Mouse (Mus musculus): ENCODE measurements at regions not wholly inside any gene's neighbourhood (a gene's known extent, or its start where the extent isn't known, plus 50 kb on each side); places are given as distances from the start of the nearest gene placed in this dataset.

DNA sequence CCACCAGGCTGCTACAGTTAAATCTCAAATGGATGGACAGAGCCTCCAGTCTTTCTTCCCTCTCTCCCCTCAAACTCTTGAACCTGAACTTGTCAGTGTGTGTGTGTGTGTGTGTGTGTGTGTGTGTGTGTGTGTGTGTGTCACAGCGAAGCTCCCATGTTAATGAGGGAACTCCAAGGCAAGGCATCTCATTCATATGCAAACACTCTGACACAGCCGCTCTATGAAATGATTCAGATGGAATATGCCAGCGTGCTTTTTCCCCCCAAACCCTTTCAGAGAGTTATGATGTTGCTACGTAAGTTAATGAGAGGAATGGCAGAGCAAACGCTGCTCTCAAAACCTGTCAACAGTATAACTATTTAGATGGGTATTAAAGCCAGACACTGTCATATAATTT is 653.5 kb upstream of the Cdh5 start:
- Histone ChIP-seq H3K9ac (ENCODE audit: low read depth, low read length) (no peak overlapping the region), H3K36me3 (ENCODE audit: control insufficient read depth, insufficient read depth, low read length) (no peaks in the 10 kb centered on the region), H3K27ac (replicated peaks; ENCODE audit: low read depth, low read length) (no peak overlapping the region), H3K4me2 (ENCODE audit: low read depth, low read length) (no peak overlapping the region), H3K4me1 (ENCODE audit: control insufficient read depth, insufficient read depth, low read length) (peaks cover 19% of the 10 kb centered on the region; the same call in 1 of the 2 replicates), H3K4me3 (ENCODE audit: low read depth, low read length) (no peak overlapping the region), H3K9me3 (ENCODE audit: control insufficient read depth, low read length) (no peaks in the 10 kb centered on the region), H3K27me3 (replicated peaks; ENCODE audit: control insufficient read depth, insufficient read depth, low read length) (no peaks in the 10 kb centered on the region)
- DNase-seq (ENCODE audit: low spot score) (no peak), ATAC-seq (ENCODE audit: low read depth) (no peak)
- 86% methylated on average over 5 of the region's 5 CpGs for WGBS

DNA sequence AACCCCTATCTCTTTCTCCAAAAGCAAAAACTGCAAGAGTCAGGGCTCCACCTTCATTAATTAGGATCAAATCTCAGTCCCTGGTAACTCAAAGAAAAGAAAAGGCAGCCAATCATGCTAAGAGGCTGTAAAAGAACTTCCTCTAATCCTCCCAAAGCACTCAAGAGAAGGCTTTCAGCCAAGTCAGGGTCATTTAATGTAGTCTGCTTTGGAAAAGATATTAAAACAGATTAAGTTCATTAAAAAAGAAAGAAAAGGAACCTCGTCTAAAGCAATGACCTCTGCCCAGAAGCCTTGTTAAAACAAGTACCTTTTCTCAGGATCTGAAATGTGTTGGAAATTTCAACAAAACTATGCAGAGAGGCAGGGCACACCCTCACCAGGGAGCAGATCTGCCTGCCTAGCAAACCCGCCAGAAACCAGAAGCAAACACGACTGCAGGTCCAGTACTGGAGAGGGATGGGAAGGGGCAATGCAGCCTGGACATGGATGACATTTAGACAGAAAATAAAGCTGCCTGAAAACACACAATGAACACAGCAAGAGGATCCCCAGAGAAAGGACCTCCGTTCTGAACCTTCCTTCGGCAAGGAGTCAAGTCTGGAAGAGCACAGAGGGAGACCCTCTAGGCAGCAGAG is 649.9 kb upstream of the Cdh5 start:
- no peaks in the 10 kb centered on the region for H3K36me3 ChIP-seq (ENCODE audit: control insufficient read depth, insufficient read depth, low read length)
- H3K4me2 ChIP-seq (ENCODE audit: low read depth, low read length), result no peak overlapping the region
- DNase-seq (ENCODE audit: low spot score), result peak; percentile 73
- H3K4me3 ChIP-seq (ENCODE audit: low read depth, low read length), result no peak overlapping the region
- H3K9ac ChIP-seq (ENCODE audit: low read depth, low read length), result no peak overlapping the region
- peak overlapping the region; percentile 18; the same call in 1 of the 2 replicates for H3K27ac ChIP-seq (replicated peaks; ENCODE audit: low read depth, low read length)
- H3K27me3 ChIP-seq (replicated peaks; ENCODE audit: control insufficient read depth, insufficient read depth, low read length), result no peaks in the 10 kb centered on the region
- no peaks in the 10 kb centered on the region for H3K9me3 ChIP-seq (ENCODE audit: control insufficient read depth, low read length)
- peaks cover 29% of the 10 kb centered on the region for H3K4me1 ChIP-seq (ENCODE audit: control insufficient read depth, insufficient read depth, low read length)
- peak; percentile 41; the same call in 1 of the 2 replicates for ATAC-seq (ENCODE audit: low read depth)
- WGBS, result 48% methylated on average over 5 of the region's 5 CpGs

DNA sequence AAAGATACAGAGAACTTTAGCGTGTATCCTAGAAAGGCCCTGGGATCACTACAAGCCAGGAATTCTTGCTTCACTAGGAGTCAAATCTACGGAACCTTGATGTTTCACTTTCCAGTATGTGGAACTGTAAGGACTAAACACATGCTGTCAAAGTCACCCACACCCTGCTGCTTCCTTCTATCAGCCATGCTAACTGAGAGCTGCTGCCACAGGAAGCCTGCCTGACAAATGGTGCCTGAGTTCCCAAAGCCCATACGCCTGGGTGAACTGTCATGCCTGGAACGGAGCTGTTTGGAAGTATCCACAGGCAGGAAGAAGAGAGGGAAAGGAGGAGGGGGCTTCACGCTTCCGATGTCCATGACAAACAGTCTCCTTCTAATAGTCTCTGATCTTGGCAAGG is 644.2 kb upstream of the Cdh5 start:
- no peak overlapping the region for H3K4me2 ChIP-seq (ENCODE audit: low read depth, low read length)
- H3K27ac ChIP-seq (replicated peaks; ENCODE audit: low read depth, low read length), result no peak overlapping the region
- DNase-seq (ENCODE audit: low spot score), result no peak
- no peak for ATAC-seq (ENCODE audit: low read depth)
- no peaks in the 10 kb centered on the region for H3K36me3 ChIP-seq (ENCODE audit: control insufficient read depth, insufficient read depth, low read length)
- WGBS, result 61% methylated on average over 6 of the region's 6 CpGs
- H3K9ac ChIP-seq (ENCODE audit: low read depth, low read length), result no peak overlapping the region
- H3K4me3 ChIP-seq (ENCODE audit: low read depth, low read length), result no peak overlapping the region
- H3K27me3 ChIP-seq (replicated peaks; ENCODE audit: control insufficient read depth, insufficient read depth, low read length), result no peaks in the 10 kb centered on the region
- H3K9me3 ChIP-seq (ENCODE audit: control insufficient read depth, low read length), result peaks cover 13% of the 10 kb centered on the region
- peaks cover 11% of the 10 kb centered on the region; the same call in 1 of the 2 replicates for H3K4me1 ChIP-seq (ENCODE audit: control insufficient read depth, insufficient read depth, low read length)

DNA sequence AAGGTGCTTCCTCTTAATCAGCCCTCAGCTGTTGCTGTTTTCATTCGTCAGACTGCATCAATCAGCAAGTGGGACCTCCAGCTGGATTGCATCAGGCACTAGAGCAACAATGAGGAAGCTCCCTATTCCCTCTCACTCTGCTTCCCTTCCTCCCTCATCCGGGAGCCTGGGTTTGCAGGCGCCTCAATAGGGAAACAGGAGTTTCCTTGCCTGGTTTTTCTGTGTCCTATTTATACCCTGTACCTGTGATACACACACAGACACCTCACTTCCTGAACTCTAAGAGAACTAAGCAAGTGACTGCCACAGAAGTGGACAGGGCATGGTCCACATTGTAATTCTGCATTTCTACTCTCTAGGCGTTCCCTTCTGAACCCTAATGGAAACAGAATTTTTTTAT is 637.9 kb upstream of the Cdh5 start:
- Histone ChIP-seq H3K4me2 (ENCODE audit: low read depth, low read length) (no peak overlapping the region), H3K4me1 (ENCODE audit: control insufficient read depth, insufficient read depth, low read length) (no peaks in the 10 kb centered on the region), H3K4me3 (ENCODE audit: low read depth, low read length) (no peak overlapping the region), H3K36me3 (ENCODE audit: control insufficient read depth, insufficient read depth, low read length) (no peaks in the 10 kb centered on the region), H3K9me3 (ENCODE audit: control insufficient read depth, low read length) (peaks cover 13% of the 10 kb centered on the region), H3K27ac (replicated peaks; ENCODE audit: low read depth, low read length) (no peak overlapping the region), H3K27me3 (replicated peaks; ENCODE audit: control insufficient read depth, insufficient read depth, low read length) (no peaks in the 10 kb centered on the region), H3K9ac (ENCODE audit: low read depth, low read length) (no peak overlapping the region)
- DNase-seq (ENCODE audit: low spot score) (no peak), ATAC-seq (ENCODE audit: low read depth) (no peak)
- 44% methylated on average over 4 of the region's 4 CpGs for WGBS

DNA sequence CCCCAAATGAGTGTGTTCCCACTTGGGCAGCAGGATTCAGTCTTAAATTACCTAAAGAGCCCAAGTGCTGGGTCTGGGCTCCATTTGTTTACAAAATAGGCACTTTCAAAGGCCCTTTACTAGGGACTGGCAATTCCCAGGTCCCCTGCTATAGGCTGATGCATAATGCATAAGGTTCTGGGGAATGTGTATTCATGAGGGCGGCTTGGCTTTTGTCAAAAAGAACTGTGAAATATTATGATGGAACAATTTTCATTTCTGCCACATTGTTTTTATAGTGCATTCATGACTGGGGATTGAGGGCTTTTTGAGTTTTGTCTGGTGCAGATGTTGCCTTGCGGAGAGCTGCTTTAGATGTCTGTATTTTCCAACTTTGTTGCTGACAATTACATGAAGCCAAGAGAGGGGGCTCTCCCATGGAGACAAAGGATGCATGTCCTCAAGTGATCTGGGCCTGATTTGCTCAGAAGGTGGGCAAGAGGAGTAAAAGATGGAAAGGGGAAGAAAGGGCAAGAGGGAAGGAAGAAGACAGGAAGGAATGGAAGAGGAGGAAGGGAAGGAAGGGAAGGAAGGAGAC is 636.6 kb upstream of the Cdh5 start:
- H3K4me3 ChIP-seq (ENCODE audit: low read depth, low read length), result no peak overlapping the region
- no peaks in the 10 kb centered on the region for H3K36me3 ChIP-seq (ENCODE audit: control insufficient read depth, insufficient read depth, low read length)
- H3K27ac ChIP-seq (replicated peaks; ENCODE audit: low read depth, low read length), result no peak overlapping the region; the same call in 1 of the 2 replicates
- DNase-seq (ENCODE audit: low spot score) (peak; percentile 76), ATAC-seq (ENCODE audit: low read depth) (0 out of 2 replicates have a peak, but pooled peaks have one; percentile 41)
- no peak overlapping the region for H3K4me2 ChIP-seq (ENCODE audit: low read depth, low read length)
- H3K9me3 ChIP-seq (ENCODE audit: control insufficient read depth, low read length), result peaks cover 13% of the 10 kb centered on the region
- no peaks in the 10 kb centered on the region for H3K27me3 ChIP-seq (replicated peaks; ENCODE audit: control insufficient read depth, insufficient read depth, low read length)
- WGBS, result 66% methylated on average over 2 of the region's 2 CpGs
- H3K4me1 ChIP-seq (ENCODE audit: control insufficient read depth, insufficient read depth, low read length), result no peaks in the 10 kb centered on the region
- H3K9ac ChIP-seq (ENCODE audit: low read depth, low read length), result no peak overlapping the region

DNA sequence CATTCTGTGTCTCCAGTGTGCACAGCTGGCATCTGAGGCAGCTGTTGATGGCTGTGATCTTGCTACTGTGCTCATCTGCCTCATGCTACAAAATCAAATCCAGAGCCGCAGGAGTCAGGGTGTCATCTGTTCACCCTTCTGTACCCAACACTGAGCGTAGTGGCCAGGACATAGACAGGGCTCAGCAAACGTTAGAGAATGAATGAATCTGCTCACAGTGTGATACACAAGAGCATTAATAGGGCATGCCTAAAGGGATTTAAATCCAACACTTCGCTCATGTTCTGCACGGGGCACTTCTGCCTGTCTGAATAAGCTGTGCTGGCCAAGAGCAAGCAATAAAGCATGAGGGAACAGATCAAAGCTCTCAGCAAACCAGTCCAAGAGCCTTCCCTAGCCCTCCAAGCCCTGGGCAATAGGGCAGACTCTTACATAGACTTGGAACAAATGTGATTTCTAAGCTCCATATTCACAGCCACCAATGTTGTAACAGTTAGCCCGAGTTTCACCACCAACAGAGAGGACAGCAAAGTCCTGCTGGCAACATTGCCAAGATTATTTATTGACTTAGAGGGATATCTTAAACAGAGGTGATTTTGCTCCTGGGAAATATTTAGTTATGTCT is 633.8 kb upstream of the Cdh5 start:
- peaks cover 9% of the 10 kb centered on the region for H3K4me1 ChIP-seq (ENCODE audit: control insufficient read depth, insufficient read depth, low read length)
- DNase-seq (ENCODE audit: low spot score) (no peak), ATAC-seq (ENCODE audit: low read depth) (no peak)
- H3K9me3 ChIP-seq (ENCODE audit: control insufficient read depth, low read length), result no peaks in the 10 kb centered on the region
- H3K27me3 ChIP-seq (replicated peaks; ENCODE audit: control insufficient read depth, insufficient read depth, low read length), result no peaks in the 10 kb centered on the region
- no peak overlapping the region for H3K27ac ChIP-seq (replicated peaks; ENCODE audit: low read depth, low read length)
- H3K4me3 ChIP-seq (ENCODE audit: low read depth, low read length), result no peak overlapping the region
- H3K36me3 ChIP-seq (ENCODE audit: control insufficient read depth, insufficient read depth, low read length), result no peaks in the 10 kb centered on the region
- no peak overlapping the region for H3K9ac ChIP-seq (ENCODE audit: low read depth, low read length)
- WGBS, result 54% methylated on average over 6 of the region's 6 CpGs
- no peak overlapping the region for H3K4me2 ChIP-seq (ENCODE audit: low read depth, low read length)

DNA sequence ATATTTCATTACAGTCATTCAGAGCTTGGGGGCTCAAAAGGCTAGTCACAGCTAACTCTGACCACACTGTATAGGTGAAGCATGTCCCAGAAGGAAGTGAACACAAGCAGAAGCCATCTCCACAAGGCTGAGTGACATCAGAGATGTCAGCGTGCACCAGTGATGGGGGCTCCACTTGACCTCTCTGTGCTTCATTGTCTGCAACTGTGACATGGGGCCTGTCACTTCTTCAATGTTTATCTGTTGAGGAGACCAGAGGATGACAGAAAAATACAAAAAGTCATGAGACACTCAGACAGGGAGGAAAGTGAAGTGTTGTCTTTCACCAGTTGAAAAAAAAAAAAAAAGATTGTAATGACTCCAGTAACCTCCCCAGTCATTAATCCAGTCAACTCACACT is 632.4 kb upstream of the Cdh5 start:
- DNase-seq (ENCODE audit: low spot score) (no peak), ATAC-seq (ENCODE audit: low read depth) (no peak)
- no peak overlapping the region for H3K27ac ChIP-seq (replicated peaks; ENCODE audit: low read depth, low read length)
- no peaks in the 10 kb centered on the region for H3K36me3 ChIP-seq (ENCODE audit: control insufficient read depth, insufficient read depth, low read length)
- H3K4me2 ChIP-seq (ENCODE audit: low read depth, low read length), result no peak overlapping the region
- no peaks in the 10 kb centered on the region for H3K27me3 ChIP-seq (replicated peaks; ENCODE audit: control insufficient read depth, insufficient read depth, low read length)
- H3K4me3 ChIP-seq (ENCODE audit: low read depth, low read length), result no peak overlapping the region
- 75% methylated on average over 1 of the region's 1 CpGs for WGBS
- no peaks in the 10 kb centered on the region for H3K9me3 ChIP-seq (ENCODE audit: control insufficient read depth, low read length)
- H3K4me1 ChIP-seq (ENCODE audit: control insufficient read depth, insufficient read depth, low read length), result peaks cover 9% of the 10 kb centered on the region
- H3K9ac ChIP-seq (ENCODE audit: low read depth, low read length), result no peak overlapping the region

DNA sequence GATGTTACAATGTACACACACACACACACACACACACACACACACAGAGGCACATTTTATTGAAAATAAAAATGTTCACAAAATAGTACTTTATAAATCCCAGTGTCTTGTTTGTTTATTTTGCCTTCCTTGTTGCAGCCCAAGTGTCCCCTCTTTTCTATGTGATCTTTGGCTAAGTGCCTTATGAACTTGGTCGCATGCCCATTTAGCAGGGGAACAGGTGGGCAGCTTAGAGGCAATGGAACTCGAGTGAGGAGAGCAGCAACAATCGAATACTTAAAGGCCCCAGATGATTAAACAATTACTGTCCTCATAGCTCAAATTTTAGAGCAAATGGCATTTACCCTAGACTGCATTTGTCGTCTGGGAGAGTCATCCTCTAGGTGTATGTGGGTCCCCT is 631.1 kb upstream of the Cdh5 start:
- Histone ChIP-seq H3K9ac (ENCODE audit: low read depth, low read length) (no peak overlapping the region), H3K4me1 (ENCODE audit: control insufficient read depth, insufficient read depth, low read length) (peaks cover 9% of the 10 kb centered on the region), H3K9me3 (ENCODE audit: control insufficient read depth, low read length) (no peaks in the 10 kb centered on the region), H3K4me3 (ENCODE audit: low read depth, low read length) (no peak overlapping the region), H3K4me2 (ENCODE audit: low read depth, low read length) (no peak overlapping the region), H3K36me3 (ENCODE audit: control insufficient read depth, insufficient read depth, low read length) (no peaks in the 10 kb centered on the region), H3K27me3 (replicated peaks; ENCODE audit: control insufficient read depth, insufficient read depth, low read length) (no peaks in the 10 kb centered on the region), H3K27ac (replicated peaks; ENCODE audit: low read depth, low read length) (no peak overlapping the region)
- WGBS, result 31% methylated on average over 4 of the region's 4 CpGs
- no peak for DNase-seq (ENCODE audit: low spot score)
- no peak for ATAC-seq (ENCODE audit: low read depth)
